Mouse (Mus musculus): Measurements from ENCODE around the gene Rcn3.
A peak's percentile ranks its signal among the peaks of the same experiment; 100 is the strongest.

GRCm38 (mm10) chr7:45098541-45099240, 6.7 kb upstream of the Rcn3 start:
- TF ChIP-seq UBTF (IDR thresholded peaks at IDR 0.05; ENCODE audit: borderline replicate concordance, insufficient read depth, low read depth, low read length) (no peak), CTCF (IDR thresholded peaks at IDR 0.05 in 2 of 3, conservative IDR thresholded peaks at IDR 0.05 in 1 of 3; ENCODE audit: control insufficient read depth in 1 of 3, insufficient read depth in 1 of 3, low read depth in 2 of 3, low read length in 3 of 3, poor library complexity in 1 of 3, severe bottlenecking in 1 of 3) (peak; percentile 44 to 51 (median 50))

Data from MEL (cell line).